Mouse (Mus musculus): ENCODE measurements around the gene Gm5460.

The Gm5460 gene

DNA sequence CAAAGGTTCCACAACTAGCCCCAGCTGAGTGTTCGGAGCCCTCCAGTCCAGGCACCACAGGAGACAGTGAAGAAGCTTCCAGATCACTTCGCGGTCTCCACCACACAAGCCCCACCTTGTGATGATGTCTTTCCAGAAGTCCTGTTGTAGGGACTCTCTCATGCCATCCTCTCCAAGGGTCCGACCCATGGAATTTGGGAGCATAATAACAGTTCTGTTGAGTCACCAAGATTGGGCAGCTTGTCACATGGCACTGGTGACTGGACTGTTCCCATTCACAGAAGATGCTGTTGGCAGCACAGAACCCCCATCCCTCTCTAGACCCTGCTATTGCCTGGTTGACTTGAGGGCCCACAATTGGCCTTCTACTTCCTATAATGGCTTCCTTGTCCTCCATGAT lies at the start of gene Gm5460:
Gene Gm5460, plus strand, starts transcription at position 378 of the 400 bp plus-strand sequence.
- CTCF ChIA-PET = no interaction called here

DNA sequence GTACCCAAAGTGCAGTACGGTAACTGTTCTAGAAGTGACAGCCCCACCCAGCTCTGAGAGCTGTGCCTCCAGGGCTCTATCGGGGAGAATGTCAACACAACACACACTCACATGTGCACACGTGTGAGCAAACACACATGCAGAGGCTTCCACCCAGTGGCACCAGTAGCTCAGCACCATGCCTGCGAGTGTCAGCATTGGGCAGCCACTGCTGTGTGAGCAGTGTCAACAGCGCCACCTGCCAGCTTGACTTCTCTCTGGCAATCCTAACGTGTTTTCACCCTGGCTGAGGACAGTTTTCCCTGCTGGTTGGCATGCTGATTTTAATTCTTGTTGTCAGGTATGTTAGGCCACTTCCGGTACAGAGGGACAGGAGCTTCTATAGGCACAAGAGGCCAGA lies 43.9 kb upstream of the Gm5460 start:
- CTCF ChIA-PET = no interaction called here

DNA sequence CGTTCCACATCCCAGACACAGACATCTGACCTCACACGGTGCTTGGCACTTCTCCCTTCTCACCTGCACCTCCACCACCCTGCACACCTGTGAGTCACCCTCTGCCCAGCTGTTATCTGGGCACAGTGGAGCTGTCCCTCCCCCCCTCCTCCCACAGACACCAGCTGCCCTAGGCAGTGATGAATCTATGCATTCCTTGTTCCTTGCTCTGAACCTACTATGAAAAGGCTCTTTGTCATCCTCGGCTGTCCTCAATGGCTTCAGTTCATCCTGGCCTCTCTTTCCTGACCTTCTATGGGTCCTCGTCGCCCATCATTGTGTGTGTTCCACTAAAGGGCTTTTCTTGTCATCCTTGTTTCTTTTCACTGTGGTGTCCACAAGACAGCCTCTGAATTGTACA lies 41.8 kb upstream of the Gm5460 start:
- CTCF ChIA-PET = no interaction called here

DNA sequence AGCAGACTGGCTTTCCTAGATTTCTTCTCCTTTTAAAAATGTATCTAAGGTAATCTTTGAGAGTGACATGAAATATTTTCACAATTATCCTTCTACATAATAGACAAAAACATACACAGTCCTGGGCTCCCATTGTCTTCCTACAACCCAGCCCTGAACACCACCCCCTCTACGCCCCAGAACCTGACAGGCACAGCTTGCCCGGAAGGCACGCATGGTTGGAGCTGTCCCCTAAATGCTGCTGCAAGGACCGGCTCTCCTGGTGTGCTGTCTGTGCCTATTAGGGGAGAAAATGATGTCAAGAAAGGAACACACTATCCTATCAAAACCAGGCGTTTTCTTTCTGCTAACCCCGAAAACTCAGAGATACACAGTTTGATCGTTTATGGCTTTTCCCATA lies 38.8 kb upstream of the Gm5460 start:
- CTCF ChIA-PET = no interaction called here

DNA sequence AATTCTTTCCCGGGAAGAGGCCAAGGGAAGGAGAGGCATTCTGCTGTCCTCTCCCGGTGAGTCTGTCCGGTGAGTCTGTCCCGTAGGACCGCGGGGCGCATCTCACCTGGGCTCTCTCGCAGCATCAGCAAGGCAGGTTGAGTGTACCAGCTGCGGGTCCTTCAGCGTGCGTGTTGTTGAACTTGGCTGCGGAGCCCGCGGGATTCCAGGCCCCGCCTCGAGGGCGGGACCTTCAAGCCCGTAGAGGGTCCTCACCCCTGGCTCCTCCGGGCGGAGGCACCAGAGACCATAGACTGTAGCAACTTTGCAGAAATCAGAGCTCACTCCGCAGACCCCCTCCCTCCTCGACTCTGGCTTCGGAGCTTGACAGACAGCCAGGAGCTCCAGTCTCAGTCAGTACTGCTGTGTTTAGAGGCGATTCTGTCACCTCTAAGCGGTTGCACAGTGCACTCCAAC lies 37.9 kb upstream of the Gm5460 start, which contains the start of gene Zfp488:
Gene Zfp488, minus strand, starts transcription at position 161 of the 456 bp plus-strand sequence.
- CTCF ChIA-PET = no interaction called here

DNA sequence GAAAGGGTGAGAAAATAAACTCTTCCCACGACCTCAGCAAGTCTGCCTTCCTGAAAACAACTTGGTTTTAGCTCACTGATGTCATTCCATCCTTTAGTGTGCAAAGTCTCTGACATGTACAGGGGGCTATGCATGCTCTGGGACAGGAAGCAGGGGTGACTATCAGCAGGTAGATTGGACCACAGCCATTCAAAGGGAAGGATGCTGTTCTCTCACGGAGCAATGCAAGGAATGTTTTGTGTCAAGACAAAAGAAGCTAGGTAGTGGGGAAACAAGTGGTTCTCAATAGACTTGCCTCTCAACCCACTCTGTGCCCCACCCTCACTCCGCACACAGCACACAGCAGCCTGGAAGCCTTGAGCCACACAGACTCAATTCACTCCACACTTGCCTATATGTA lies 27.4 kb upstream of the Gm5460 start:
- CTCF ChIA-PET = no interaction called here

DNA sequence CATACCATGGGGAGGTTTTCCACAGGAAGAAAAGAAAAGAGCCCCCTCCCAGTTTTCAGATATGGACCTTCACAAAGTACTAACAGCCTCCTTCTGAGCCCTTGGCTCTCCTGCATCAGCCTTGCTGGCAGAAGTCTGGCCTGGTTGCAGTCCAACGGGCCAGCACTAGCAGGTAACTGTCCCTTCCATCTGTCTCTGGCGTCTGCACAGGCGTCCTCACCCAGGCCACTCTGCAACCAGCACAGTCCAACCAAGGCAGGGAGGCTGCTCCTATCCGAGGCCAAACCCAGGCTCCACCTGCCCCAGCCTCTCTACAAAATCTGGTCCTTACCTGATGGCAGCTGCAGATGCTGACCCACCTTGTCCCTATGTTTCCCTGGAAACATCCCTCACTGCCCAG lies 24.6 kb upstream of the Gm5460 start:
- CTCF ChIA-PET = no interaction called here

DNA sequence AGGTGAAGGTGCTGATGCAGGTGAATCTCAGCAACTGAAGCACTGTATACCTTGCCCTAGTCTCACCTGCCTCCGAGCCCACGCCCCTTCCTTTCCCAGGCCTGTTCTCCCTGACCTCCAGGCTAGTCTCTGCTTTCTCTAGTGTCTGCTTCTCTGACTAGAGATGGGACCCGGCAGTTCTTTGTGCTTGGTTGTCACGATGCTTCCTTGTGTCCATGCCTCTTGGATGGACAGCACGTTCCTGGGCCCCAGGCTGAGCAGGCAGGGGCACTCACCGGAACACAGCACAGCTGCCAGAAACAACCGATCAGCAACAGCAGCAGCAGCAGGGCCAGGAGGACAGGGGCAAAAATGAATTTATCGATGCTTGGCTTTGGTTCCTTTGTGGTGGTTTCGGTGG lies 23.5 kb upstream of the Gm5460 start:
- CTCF ChIA-PET = no interaction called here

DNA sequence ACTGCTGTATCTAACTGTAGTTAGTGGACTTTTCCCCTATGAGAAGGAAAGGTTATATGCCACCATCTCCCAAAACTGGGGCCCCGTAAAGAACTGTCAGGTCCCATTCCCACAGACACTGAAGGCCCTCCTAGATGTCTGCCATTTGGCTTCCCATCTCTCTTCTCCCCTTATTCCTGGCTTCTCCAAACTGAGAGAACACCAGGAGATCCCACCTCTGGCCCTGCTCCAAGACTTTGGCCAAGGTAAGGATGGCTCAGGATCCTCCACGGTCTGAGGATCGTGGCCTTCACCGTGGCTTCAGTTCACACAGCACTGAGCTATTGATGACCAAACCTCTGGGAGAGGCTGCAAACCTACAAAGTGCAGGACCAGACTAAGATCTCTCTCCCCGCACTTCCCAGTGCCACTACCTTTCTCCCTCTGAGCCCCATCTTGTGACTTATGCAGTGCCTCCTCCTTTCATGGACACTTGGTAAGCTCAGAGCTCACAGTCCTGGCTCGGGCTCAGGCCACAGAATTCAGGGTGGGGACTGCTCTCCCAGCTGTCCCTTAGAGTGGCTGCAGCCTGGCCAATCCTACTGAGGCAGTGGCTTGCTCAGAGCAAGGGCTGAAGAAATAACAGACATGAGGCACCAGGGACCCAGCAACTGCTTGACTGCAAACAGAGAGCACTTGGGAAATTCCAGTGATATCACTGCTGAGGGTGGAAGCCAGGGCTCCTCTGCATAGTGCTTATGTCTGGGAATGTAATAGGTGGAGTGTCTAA lies 22.9 kb upstream of the Gm5460 start:
- CTCF ChIA-PET = no interaction called here

DNA sequence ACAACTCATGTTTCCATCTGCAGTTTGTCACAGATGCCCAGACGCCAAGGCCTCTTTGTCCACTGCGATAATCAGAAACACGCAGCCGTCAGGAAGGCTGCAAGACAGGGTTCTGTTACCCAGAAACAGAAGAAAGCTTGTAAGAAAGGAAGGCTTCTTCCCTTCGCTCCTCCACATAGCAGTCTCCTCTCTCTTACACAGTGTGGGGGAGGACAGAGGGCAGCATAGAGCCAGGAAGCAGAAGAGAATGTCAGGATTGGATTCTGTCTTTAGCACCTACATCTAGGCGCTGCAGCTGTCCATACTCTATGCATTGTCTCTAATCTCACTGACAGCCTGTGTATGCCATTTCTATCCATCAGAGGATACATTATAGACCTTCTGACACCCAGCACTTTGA lies 19.1 kb upstream of the Gm5460 start:
- CTCF ChIA-PET = no interaction called here

DNA sequence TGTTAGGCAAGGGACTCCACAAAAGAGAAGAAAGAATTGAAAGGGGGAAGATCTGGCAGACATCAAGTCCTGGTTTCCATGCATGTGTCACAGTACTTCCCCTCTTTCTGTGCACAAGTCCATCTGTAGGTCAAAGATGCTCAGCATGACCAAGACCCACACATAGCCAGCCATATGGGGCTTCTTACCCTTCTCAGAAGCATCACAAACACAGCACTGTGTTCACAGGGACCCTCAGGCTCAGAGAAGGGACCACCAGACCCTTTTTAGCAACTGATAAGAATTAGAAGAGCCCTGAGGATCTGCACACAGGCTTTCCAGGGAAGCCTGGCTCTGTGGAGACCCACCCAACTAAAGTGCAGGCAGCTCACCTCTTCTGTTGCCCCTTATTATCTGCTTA lies 16.5 kb upstream of the Gm5460 start:
- CTCF ChIA-PET = no interaction called here

DNA sequence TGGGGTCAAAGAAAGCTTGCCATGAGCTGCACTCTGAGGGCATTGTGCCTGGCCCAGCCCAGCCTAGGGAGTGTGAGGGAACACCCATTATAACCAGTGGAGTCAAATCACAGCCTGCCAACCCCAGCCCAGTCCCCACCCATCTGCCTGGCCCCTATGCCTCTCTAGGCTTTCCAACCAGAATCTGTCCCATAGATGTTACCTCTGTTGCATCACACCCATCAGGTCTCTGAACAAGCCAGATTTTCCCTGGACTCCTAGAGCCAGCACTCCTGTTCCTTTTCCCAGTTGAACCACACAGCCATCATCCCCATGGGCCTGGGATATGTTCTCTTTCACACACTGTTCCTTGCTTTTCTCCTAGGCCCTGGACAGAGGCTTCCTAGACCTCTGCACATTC lies 15.1 kb upstream of the Gm5460 start:
- CTCF ChIA-PET = no interaction called here

DNA sequence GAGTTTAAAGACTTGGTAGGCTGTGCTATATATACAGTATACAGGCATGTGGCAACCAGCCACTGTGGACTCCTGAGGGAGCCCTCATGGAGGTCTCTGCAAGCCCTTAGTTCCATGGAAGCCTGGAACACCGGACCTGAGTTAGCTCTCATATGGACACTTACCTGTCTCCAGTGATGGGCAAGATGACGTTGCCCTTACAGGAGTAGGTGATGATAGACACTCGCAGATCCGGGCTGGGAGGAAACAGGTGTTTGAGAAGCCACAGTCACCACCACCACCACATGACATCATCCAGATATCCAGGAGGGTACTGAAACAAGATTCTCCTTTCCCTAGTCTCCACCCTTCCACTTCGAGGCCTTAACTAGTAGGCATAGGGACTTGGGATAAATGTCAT lies 14.2 kb upstream of the Gm5460 start:
- CTCF ChIA-PET = no interaction called here

DNA sequence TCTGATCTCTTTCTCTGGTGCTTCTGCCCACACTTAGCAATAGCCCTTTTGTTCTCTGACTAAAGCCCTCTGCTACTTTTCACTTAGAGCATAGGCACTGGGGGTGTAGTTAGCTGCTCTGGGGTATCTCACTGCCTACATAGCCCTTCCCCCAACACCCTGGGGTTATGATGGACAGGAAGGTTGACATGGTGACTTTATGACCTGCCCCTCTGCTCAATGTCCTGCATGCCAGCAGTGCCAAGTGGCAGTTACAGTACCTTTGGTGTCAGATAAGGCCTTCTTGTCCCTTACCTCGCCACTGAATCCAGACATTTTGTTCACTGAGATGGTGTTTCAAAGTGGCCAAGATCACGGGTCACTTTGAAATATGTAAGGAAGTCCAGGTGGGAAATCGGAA lies 1.5 kb upstream of the Gm5460 start, which contains the start of gene Gm30083:
Gene Gm30083, minus strand, starts transcription at position 120 of the 400 bp plus-strand sequence.
- CTCF ChIA-PET = no interaction called here

DNA sequence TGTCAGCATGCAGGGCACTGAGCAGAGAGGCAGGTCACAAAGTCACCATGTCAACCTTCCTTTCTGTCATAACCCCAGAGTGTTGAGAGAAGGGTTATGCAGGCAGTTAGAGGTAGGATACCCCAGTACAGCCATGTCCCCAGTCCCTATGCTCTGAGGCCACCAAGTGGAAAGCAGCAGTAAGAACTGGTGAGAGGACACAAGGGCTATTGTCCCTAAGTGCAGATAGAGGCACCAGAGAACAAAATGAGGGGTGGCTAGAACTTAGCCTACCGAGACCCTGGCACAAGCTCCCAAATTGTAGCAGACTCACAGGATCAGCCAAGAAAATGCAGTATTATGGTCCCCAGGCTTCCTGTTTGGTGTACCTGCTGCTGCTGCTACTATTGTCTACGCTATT lies 380 bp downstream of the Gm5460 start:
- CTCF ChIA-PET = no interaction called here

DNA sequence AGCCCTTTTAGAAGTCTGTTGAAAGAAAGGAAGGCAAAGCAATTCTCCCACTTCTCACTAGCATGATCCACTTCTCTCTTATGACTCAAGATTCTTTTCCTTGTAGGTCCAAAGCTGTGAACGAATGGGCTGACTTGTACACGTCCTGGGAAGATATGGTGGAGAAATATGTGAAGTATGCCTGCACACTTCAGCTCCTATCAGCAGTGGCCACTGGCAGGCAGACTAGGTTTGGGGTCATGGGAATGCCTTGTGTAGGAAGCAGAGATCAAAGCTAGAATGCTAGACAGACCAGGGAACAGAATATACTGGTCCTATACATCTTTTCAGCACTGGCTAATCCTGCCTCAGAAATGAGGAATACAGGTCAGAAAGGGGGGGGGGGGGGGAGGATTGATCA lies 10.2 kb downstream of the Gm5460 start:
- CTCF ChIA-PET = no interaction called here

DNA sequence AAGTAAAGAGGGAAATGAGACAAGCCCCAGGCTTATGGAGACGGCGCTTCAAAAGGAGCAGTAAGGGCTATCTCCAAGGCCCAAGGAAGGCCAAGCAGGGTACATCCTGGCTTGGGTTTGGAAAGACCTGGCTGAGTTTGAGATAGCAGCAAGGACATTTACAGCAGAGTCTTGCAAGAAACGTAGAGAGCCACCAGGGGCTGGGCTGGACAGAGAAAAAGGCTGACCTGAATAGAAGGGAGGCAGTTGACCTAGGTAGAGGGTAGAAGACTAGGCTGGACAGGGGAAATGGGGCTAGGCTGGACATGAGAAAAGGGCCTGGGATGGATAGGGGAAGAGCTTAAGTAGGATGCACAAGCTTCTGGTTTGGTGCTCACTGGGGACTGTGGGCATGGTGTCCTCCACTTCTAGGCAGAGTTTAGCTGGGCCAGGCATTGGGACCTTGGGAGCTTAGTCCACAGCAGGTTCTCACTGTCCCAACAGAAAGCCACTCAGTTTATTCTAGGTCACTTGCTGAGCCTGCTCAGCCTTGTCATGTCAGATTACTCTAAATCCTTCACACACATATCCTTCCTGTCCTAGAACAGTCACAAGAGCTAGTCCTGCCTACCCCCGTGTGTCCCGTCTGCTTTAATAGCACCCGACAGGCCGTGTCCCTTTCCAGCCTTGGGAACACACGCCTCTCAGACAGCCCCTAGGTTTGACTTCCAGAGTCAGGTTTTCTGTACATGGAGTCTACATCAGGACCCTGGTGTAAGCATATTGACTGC lies 17.5 kb downstream of the Gm5460 start:
- CTCF ChIA-PET = no interaction called here

DNA sequence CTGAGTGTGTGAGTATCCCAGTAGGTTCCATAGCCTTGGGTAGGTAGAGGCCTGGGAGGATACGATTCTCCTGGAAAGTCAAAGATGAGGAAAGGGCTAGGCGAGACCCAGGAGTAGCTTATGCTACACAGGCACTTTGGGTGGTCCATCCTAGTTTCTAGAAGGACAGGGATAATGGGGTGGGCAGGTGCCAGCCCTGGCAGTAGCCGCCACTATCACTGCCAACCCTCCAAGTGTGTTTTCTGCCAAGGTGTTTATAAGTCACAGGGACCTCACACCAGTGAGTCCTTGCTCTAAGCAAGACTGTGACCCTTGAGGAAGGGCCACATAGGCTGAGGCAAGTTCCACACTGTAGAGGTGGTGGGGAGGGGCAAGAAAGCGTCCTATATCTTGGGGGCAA lies 24.7 kb downstream of the Gm5460 start:
- CTCF ChIA-PET = no interaction called here

DNA sequence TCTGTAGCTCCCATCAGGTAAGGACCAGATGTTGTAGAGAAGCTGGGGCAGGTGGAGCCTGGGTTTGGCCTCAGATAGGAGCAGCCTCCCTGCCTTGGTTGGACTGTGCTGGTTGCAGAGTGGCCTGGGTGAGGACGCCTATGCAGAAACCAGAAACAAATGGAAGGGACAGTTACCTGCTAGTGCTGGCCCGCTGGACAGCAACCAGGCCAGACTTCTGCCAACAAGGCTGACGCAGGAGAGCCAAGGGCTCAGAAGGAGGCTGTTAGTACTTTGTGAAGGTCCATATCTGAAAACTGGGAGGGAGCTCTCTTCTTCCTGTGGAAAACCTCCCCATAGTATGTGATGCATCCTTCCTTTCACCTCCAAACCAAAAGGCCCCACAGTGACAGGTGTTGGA lies 26.8 kb downstream of the Gm5460 start:
- CTCF ChIA-PET = no interaction called here

DNA sequence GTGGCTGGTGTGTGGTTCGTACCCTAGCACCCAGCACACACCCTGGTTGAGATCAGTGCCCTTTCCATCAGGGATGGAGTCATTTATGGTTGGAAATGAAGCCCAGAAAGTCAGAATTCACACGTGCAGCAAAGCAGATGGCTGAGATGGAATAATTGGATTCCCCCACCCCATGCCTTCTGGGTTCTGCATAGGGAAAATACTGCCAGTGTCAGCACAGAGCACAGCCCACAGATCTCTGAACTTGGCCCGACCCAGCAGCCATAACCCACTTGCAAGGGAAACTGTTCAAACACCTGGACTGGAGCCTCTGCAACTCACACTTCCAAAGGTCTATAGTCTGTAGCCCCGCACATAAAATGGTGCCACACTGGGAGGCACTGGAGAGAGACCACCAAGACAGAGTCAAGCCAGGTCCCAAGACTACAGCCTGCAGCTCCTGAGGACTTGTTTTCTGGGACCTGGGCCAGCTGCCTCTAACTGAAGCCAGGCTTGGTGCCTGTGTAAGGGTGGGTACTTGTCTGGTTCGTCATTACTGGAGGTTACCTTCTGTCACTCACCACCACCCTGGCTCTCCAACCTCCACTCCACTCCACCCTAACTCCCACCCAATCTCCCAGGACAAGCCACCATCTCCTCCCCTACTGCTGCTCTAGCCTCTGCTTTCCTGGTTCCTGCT lies 33.7 kb downstream of the Gm5460 start:
- CTCF ChIA-PET = no interaction called here

DNA sequence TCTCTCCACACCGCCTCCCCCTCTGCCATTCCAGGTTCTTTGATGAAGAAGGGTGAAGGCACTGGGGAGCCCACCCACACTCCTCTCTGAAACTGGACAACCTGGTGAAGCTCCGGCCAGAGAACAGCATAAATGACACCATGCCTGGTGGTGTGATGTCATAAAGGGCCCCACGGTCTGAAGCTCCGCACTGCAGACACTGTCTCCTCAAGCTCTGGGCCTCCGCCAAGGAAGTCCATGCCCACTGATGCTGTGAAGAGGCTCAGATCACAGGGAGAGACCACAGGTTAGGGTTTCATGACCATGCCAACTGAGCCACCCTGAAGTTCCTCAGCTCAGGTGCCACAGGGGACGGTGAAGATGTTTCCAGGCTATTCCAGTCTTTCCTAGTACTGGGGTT lies 36.0 kb downstream of the Gm5460 start, which contains the start of gene Antxrl:
Gene Antxrl, plus strand, starts transcription at position 192 of the 400 bp plus-strand sequence.
- CTCF ChIA-PET = no interaction called here

DNA sequence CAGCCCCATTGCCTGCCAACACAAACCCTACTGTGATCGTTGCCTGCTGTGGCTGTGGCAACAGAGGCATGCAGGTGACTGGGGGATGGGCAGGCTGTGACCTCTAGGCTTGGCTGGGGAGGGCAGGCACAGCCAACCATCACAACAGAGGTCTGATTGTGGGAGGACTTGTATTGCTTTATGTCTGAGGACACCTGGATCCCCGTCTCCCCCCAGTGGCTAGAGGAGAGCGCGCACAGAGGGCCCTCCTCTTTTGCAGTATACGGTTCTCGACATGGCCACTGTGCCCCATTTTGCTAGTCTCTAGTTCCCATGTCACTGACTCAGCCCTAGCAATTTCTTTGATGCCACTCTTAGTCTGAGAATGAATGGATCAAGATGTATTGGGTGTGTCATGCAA lies 55.1 kb downstream of the Gm5460 start:
- CTCF ChIA-PET = no interaction called here

DNA sequence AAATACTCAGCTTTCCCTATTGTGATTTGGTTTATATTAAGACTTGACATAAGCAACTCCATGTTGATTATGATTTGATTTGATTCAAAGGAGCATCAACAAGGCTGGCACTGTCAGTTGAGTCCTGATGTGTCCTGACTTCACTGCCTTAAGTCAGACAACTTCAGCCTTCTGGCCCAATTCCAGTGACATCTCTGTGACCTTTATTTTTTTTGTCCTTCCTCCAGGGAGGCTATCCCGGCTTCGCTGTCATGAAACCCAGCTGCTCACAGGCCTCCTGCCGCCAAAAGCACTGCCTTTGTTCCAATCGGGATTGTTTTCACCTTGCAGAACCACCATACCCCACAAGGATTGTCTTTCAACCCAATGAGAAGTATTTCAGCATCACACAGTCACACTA lies 58.8 kb downstream of the Gm5460 start:
- CTCF ChIA-PET = no interaction called here

Measured in spleen, embryonic (tissue).